9 mouse cellular contexts compared by ENCODE assay signal in genomic region chr3:90323119-90323518, GRCm38 (mm10). TPM values are rescaled to one million over a fixed set of nuclear protein-coding genes. Genes with fewer than 3 reads are reported as not detected.
DNase-seq lines count a peak whose midpoint lies in the region; ATAC-seq and TF ChIP-seq lines count a peak whose summit lies in the region.
"Had no signal": no experiment of that assay in that cellular context is flagged by ENCODE, and none has a peak within 500 bp of the region (broad histone marks: within the 10 kb centered on the region; RNA-seq: fewer than 3 reads in every experiment).

No protein-coding gene starts in this region.

- H3K9me3 ChIP-seq in intestine, postnatal 0 days (ENCODE audit: control insufficient read depth), result no peaks in the 10 kb centered on the region
- no peaks in the 10 kb centered on the region for H3K9me3 ChIP-seq in midbrain, embryonic 13.5 days
- H3K9me3 ChIP-seq: liver, embryonic 13.5 days had no signal

- peak overlapping the region; percentile 24; the same call in 1 of the 2 replicates for H3K4me2 ChIP-seq in intestine, postnatal 0 days (replicated peaks; ENCODE audit: low read depth)
- peak overlapping the region; percentile 26 for H3K4me2 ChIP-seq in midbrain, embryonic 13.5 days (replicated peaks)
- H3K4me2 ChIP-seq: liver, embryonic 13.5 days had no signal

- no peaks in the 10 kb centered on the region for H3K27me3 ChIP-seq in intestine, postnatal 0 days (replicated peaks; ENCODE audit: control insufficient read depth, insufficient read depth, low read length)
- no peaks in the 10 kb centered on the region for H3K27me3 ChIP-seq in midbrain, embryonic 13.5 days
- no peaks in the 10 kb centered on the region for H3K27me3 ChIP-seq in spleen, adult 2 months (ENCODE audit: control insufficient read depth, insufficient read depth, low read length)
- H3K27me3 ChIP-seq: liver, embryonic 13.5 days had no signal

- H3K27ac ChIP-seq in intestine, postnatal 0 days (ENCODE audit: low read depth, low read length), result no peak overlapping the region
- peak overlapping the region; percentile 78 for H3K27ac ChIP-seq in midbrain, embryonic 13.5 days
- no peak overlapping the region for H3K27ac ChIP-seq in spleen, adult 2 months (ENCODE audit: insufficient read depth, low read length)
- H3K27ac ChIP-seq: liver, embryonic 13.5 days had no signal

- TF ChIP-seq CTCF in intestine, postnatal 0 days (IDR thresholded peaks at IDR 0.05; ENCODE audit: low read depth), result no peak
- no peak for TF ChIP-seq CTCF in spleen, adult 2 months (IDR thresholded peaks at IDR 0.05; ENCODE audit: extremely low read depth, insufficient read depth, insufficient read length, insufficient replicate concordance)

- intact Hi-C loops in gastrocnemius, postnatal 36 days (cut with DNase I), result no loop called here

- no peak for TF ChIP-seq POLR2A in spleen, adult 2 months (IDR thresholded peaks at IDR 0.05; ENCODE audit: low read depth, low read length)

- no peak for ATAC-seq in cerebellum, adult (ENCODE audit: insufficient number of reproducible peaks, low FRiP score, low TSS enrichment)
- peak; percentile 72 for ATAC-seq in common myeloid progenitor, adult 5-6 weeks (replicated peaks; ENCODE audit: low read depth, poor library complexity, severe bottlenecking)
- ATAC-seq in intestine, postnatal 0 days, result peak; percentile 47; the same call in 1 of the 2 replicates
- ATAC-seq in midbrain, embryonic 13.5 days, result peak; percentile 92

- H3K4me3 ChIP-seq in intestine, postnatal 0 days (ENCODE audit: low read depth, low read length), result no peak overlapping the region
- no peak overlapping the region for H3K4me3 ChIP-seq in midbrain, embryonic 13.5 days (replicated peaks)
- H3K4me3 ChIP-seq in spleen, adult 2 months (ENCODE audit: extremely low read depth, insufficient read depth, insufficient read length), result no peak overlapping the region
- H3K4me3 ChIP-seq: liver, embryonic 13.5 days had no signal

- no peak overlapping the region for H3K9ac ChIP-seq in intestine, postnatal 0 days (ENCODE audit: low read depth, low read length)
- H3K9ac ChIP-seq in midbrain, embryonic 13.5 days (replicated peaks), result peak overlapping the region; percentile 37
- H3K9ac ChIP-seq: liver, embryonic 13.5 days had no signal

- WGBS in intestine, postnatal 0 days, result 8% methylated on average over 5 of the region's 5 CpGs
- whole genome bisulfite sequencing in midbrain, embryonic 13.5 days, result 9% methylated on average over 5 of the region's 5 CpGs
- WGBS in spleen, adult 2 months, result 27% methylated on average over 5 of the region's 5 CpGs

- peaks cover 3% of the 10 kb centered on the region; the same call in 1 of the 2 replicates for H3K4me1 ChIP-seq in intestine, postnatal 0 days (replicated peaks; ENCODE audit: control insufficient read depth, insufficient read depth, low read length)
- peaks cover 30% of the 10 kb centered on the region for H3K4me1 ChIP-seq in midbrain, embryonic 13.5 days (replicated peaks)
- peaks cover 2% of the 10 kb centered on the region for H3K4me1 ChIP-seq in spleen, adult 2 months (ENCODE audit: control insufficient read depth, insufficient read depth, insufficient read length)

- no peaks in the 10 kb centered on the region for H3K36me3 ChIP-seq in intestine, postnatal 0 days (ENCODE audit: control insufficient read depth, insufficient read depth)
- no peaks in the 10 kb centered on the region for H3K36me3 ChIP-seq in midbrain, embryonic 13.5 days
- no peaks in the 10 kb centered on the region for H3K36me3 ChIP-seq in spleen, adult 2 months (ENCODE audit: control insufficient read depth, insufficient read depth, low read length)
- H3K36me3 ChIP-seq: liver, embryonic 13.5 days had no signal

- DNase-seq in cerebellum, adult 11 months, result peak; percentile 55
- peak; percentile 23 to 44 for DNase-seq in gastrocnemius, postnatal 36 days
- peak; percentile 42 to 71 for DNase-seq in left cerebral cortex, adult 9 months (ENCODE audit: low spot score in 2 of 2)
- DNase-seq in spleen, adult 2 months (ENCODE audit: low read depth in 1 of 2, low spot score in 2 of 2), result peak; percentile 38 to 52
- DNase-seq: liver, embryonic 13.5 days had no signal

RNA-seq across cellular contexts. Expression of gene Gatad2b, which starts 30.1 kb away (rescaled TPM):
- 34.4 and 39.8 TPM in 2 replicates for total RNA-seq in common myeloid progenitor, adult 5-6 weeks (2017)
- total RNA-seq in gastrocnemius, postnatal 36 days (2021), result 10 to 100 TPM; 36.1 to 50.1 TPM
- 4.7 and 6.6 TPM in 2 replicates for polyA plus RNA-seq in intestine, postnatal 0 days (2015; fragmentation: Nextera tagmentation; extraction: Ambion mirVana)
- polyA plus RNA-seq in midbrain, embryonic 13.5 days (2015; fragmentation: Nextera tagmentation; extraction: Ambion mirVana), result 15.1 and 16.0 TPM in 2 replicates
- 24.2 and 26.9 TPM in 2 replicates for polyA plus RNA-seq in spleen, adult 2 months (2012; rRNA removed)

RNA-seq across cellular contexts. Expression of gene Dennd4b, which starts 58.1 kb away (rescaled TPM):
- 9.7 and 14.9 TPM in 2 replicates for total RNA-seq in common myeloid progenitor, adult 5-6 weeks (2017)
- 10 to 100 TPM; 78.4 to 81.8 TPM for total RNA-seq in gastrocnemius, postnatal 36 days (2021)
- polyA plus RNA-seq in intestine, postnatal 0 days (2015; fragmentation: Nextera tagmentation; extraction: Ambion mirVana), result 0.93 and 0.94 TPM in 2 replicates
- 5.9 and 6.6 TPM in 2 replicates for polyA plus RNA-seq in midbrain, embryonic 13.5 days (2015; fragmentation: Nextera tagmentation; extraction: Ambion mirVana)
- 155 and 178 TPM in 2 replicates for polyA plus RNA-seq in spleen, adult 2 months (2012; rRNA removed)

Comparison
In these comparisons a context has a peak if more than half of its experiments do, and no peak if none do; other contexts are left out.
1. RNA of gene Dennd4b, which starts 58.1 kb away (polyA plus RNA-seq): 155 to 178 TPM in spleen, adult 2 months; 5.9 to 6.6 TPM in midbrain, embryonic 13.5 days and 0.93 to 0.94 TPM in intestine, postnatal 0 days; every median in the first group is over 10 times any median in the second.
2. Peak in every context shown above with its lines, with median percentiles within 50 percentile points of each other: DNase-seq.